Mouse (Mus musculus) hindbrain, postnatal 0 days (tissue): ENCODE results near the gene Jmjd6. TPM values are rescaled to one million over a fixed set of nuclear protein-coding genes. Genes with fewer than 3 reads are reported as not detected.

Source experiments
- ATAC-seq: fragments of 200-750 bp; cut with Nextera tagmentation; 2 replicates; pipeline ENCODE4 v1.8.0; 2017; ENCODE audit warnings: mild to moderate bottlenecking, moderate TSS enrichment, moderate library complexity
- DNase-seq: peaks from one replicate; pipeline ENCODE4 v3.0.0-alpha.2; 2015; ENCODE audit warnings: low spot score
- H3K27ac ChIP-seq: fragments of 300-500 bp; sonication (generic); 2 replicates; pipeline ENCODE4 v1.5.1; 2014; ENCODE audit warnings: mild to moderate bottlenecking
- H3K27me3 ChIP-seq: fragments of 300-500 bp; sonication (generic); 2 replicates; pipeline ENCODE4 v1.6.1; 2014; ENCODE audit warnings: low read length, mixed read lengths; ENCODE audit not compliant: insufficient read depth
- H3K36me3 ChIP-seq: fragments of 300-500 bp; sonication (generic); 2 replicates; pipeline ENCODE4 v1.6.1; 2014; ENCODE audit warnings: low read length, mixed read lengths; ENCODE audit not compliant: insufficient read depth
- H3K4me1 ChIP-seq: fragments of 300-500 bp; sonication (generic); 2 replicates; pipeline ENCODE4 v1.6.1; 2014; ENCODE audit warnings: antibody characterized with exemption, low read length, mixed read lengths; ENCODE audit not compliant: insufficient read depth
- H3K4me2 ChIP-seq: fragments of 300-500 bp; sonication (generic); 2 replicates; pipeline ENCODE4 v1.6.1; 2014; ENCODE audit warnings: low read depth, mild to moderate bottlenecking, low read length, moderate library complexity, mixed read lengths
- H3K4me3 ChIP-seq: fragments of 300-500 bp; sonication (generic); 2 replicates; pipeline ENCODE4 v1.5.1; 2014; ENCODE audit warnings: low read length
- H3K9ac ChIP-seq: fragments of 300-500 bp; sonication (generic); replicated peaks from 2 replicates; pipeline ENCODE4 v1.6.1; 2014; ENCODE audit warnings: mild to moderate bottlenecking, low read length, moderate library complexity, mixed read lengths
- H3K9me3 ChIP-seq: fragments of 300-500 bp; sonication (generic); 2 replicates; pipeline ENCODE4 v1.6.1; 2016; ENCODE audit warnings: low read length, mixed read lengths
- CTCF ChIP-seq: IDR thresholded peaks from 2 replicates; pipeline ENCODE4 v1.5.1; 2016; ENCODE audit warnings: antibody characterized with exemption, control low read depth, low read depth
- WGBS: fragments of 180-500 bp; shearing (Covaris S2); extraction: QIAGEN DNeasy Blood & Tissue Kit; methylation state at CpG from one replicate; pipeline ENCODE4 v1.1.7; 2014; 5-methylcytosine and 5-hydroxymethylcytosine counted together
- polyA plus RNA-seq: library from polyadenylated mRNA; unstranded; fragments of >200 nt; fragmentation: Nextera tagmentation; extraction: Ambion mirVana; gene quantifications from 2 replicates; pipeline ENCODE4 v1.2.1, GENCODE M21; 2015
- total RNA-seq: library from RNA; depleted of rRNA; stranded (reverse); fragments of >200 nt; gene quantifications from 2 replicates; pipeline ENCODE4 v1.2.3, GENCODE M21; 2014

Jmjd6 gene
- total and polyA plus RNA-seq, 2 experiments from 2014 or later = 37.5 to 48.6 TPM

DNA sequence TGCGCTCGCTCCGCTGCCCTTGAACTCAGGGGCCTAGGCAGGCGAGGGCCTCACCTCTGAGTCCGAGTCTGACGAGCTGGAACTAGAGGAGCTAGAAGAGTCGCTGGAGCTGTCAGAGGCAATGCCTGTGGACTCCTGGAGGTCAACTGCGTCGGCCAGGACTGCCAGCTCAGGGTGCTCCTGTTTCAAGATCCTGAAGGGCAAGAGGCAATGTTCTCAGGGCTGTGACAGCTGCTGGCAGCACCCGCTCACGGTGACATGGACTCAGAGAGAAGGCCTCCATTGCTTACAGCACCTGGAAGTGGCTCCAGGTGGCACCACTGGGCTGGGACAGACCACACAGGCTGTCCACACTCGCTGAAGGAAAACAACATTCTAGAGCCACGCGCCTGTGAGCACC is 4.3 kb downstream of the Jmjd6 start:
- H3K27me3 ChIP-seq = no peaks in the 10 kb centered on the region
- WGBS = 89% methylated on average over 14 of the region's 14 CpGs
- H3K4me3 ChIP-seq = no peak overlapping the region
- no peak overlapping the region for H3K27ac ChIP-seq
- H3K36me3 ChIP-seq = peaks cover 61% of the 10 kb centered on the region
- H3K9me3 ChIP-seq = no peaks in the 10 kb centered on the region
- DNase-seq = no peak
- no peak overlapping the region for H3K9ac ChIP-seq
- H3K4me2 ChIP-seq = no peak overlapping the region
- no peak for ATAC-seq
- peaks cover 8% of the 10 kb centered on the region for H3K4me1 ChIP-seq
- TF ChIP-seq CTCF = no peak

DNA sequence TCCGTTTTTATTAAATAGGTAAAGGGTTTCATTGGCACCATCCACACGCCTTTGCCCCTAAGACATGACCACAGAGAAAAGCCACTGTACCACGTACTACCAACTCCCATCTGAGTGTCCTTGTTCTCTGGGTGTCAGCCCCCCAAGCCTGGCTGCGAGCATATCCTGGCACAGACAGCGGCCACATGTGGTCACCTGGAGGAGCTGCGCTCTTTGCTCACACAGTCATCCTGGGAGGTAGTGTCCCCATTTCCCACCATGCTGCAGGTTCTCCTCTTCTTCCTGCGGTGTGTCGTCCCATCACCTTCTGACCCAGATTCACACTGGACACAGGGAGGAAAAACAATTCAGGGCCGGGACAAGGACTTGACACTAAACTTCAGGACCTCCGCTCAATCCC is 5.8 kb downstream of the Jmjd6 start:
- DNase-seq = no peak
- peak; percentile 29; the same call in 1 of the 2 replicates for TF ChIP-seq CTCF
- ATAC-seq = no peak
- H3K4me3 ChIP-seq = no peak overlapping the region
- no peaks in the 10 kb centered on the region for H3K9me3 ChIP-seq
- H3K4me1 ChIP-seq = peaks cover 10% of the 10 kb centered on the region
- H3K36me3 ChIP-seq = peaks cover 69% of the 10 kb centered on the region
- no peak overlapping the region for H3K9ac ChIP-seq
- no peak overlapping the region for H3K4me2 ChIP-seq
- WGBS = 91% methylated on average over 10 of the region's 10 CpGs
- H3K27ac ChIP-seq = no peak overlapping the region
- H3K27me3 ChIP-seq = no peaks in the 10 kb centered on the region

DNA sequence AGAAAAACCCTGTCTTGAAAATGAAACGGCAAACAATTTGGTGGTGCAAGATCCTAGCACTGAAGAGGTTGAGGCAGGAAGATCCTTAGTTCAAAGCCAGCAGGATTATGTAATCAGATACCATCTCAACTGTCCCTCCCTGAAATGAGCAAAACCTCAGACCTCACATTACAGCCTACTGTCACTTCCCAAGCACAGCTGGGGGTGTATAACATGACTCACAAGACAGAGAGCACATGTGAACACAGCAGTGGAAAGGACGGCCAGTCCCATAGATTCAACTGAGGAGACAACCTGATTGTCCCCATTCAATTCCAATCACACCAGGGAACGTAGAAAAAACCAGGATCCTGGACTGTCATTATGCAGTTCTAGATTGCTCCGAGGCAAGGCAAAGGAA is 7.0 kb downstream of the Jmjd6 start:
- peaks cover 69% of the 10 kb centered on the region for H3K36me3 ChIP-seq
- TF ChIP-seq CTCF = no peak

DNA sequence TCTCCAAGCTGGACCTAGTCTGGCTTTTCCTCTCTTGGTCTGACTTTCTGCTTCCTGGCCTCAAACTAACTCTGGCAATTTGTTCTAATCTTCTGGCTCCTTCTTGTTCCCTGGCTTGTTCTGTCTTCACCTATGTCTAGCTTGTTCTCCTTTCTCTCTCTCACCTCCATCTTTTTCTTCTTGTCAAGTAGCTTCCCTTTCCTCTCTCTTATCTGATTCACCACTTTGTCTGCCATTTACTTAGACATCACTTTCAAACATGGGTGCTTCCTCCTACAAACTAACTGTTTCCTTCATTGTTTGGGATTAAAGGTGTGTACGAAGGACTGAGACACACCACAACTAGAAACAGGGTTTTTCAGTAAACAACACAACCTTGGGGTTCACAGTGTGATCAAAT is 8.3 kb downstream of the Jmjd6 start:
- Histone ChIP-seq H3K4me2 (no peak overlapping the region), H3K4me3 (no peak overlapping the region), H3K4me1 (peaks cover 6% of the 10 kb centered on the region; the same call in 1 of the 2 replicates), H3K27me3 (no peaks in the 10 kb centered on the region), H3K9me3 (no peaks in the 10 kb centered on the region), H3K9ac (no peak overlapping the region), H3K36me3 (peaks cover 63% of the 10 kb centered on the region), H3K27ac (no peak overlapping the region)
- WGBS = 98% methylated on average over 1 of the region's 1 CpGs
- ATAC-seq (no peak), DNase-seq (no peak)
- TF ChIP-seq CTCF = no peak

More for the DNA sequence above, 7.0 kb downstream of the Jmjd6 start:
- Histone ChIP-seq H3K9ac (no peak overlapping the region), H3K4me1 (peaks cover 8% of the 10 kb centered on the region), H3K27ac (no peak overlapping the region), H3K27me3 (no peaks in the 10 kb centered on the region), H3K4me3 (no peak overlapping the region), H3K4me2 (no peak overlapping the region), H3K9me3 (no peaks in the 10 kb centered on the region)
- DNase-seq = no peak
- ATAC-seq = no peak
- 93% methylated on average over 4 of the region's 4 CpGs for WGBS

DNA sequence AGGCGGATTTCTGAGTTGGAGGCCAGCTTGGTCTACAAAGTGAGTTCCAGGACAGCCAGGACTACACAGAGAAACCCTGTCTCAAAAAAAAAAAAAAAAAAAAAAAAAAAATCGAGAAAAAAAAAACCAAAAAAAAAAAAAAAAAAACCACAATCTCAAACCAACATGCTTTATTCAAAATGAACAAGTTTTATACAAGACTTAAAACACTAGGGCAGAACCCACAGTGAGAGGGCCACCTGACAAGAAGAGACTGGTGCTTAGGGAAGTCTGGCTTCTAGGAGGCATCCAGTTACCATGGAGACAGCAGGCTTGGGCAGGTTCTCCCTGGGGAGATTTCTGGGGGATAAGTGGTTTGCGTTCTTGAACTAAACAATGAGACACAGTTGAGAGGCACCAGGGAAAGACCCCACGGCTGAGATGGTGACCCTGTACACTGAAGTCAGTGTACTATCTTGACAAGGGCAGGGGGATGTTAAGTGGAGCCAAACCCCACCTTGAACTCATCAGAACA is 11.0 kb downstream of the Jmjd6 start:
- Histone ChIP-seq H3K9me3 (no peaks in the 10 kb centered on the region), H3K4me1 (peaks cover 11% of the 10 kb centered on the region), H3K27ac (no peak overlapping the region), H3K27me3 (no peaks in the 10 kb centered on the region), H3K4me2 (no peak overlapping the region), H3K36me3 (peaks cover 37% of the 10 kb centered on the region), H3K4me3 (no peak overlapping the region), H3K9ac (no peak overlapping the region)
- no peak for DNase-seq
- ATAC-seq = no peak
- 35% methylated on average over 3 of the region's 4 CpGs for WGBS
- no peak for TF ChIP-seq CTCF

DNA sequence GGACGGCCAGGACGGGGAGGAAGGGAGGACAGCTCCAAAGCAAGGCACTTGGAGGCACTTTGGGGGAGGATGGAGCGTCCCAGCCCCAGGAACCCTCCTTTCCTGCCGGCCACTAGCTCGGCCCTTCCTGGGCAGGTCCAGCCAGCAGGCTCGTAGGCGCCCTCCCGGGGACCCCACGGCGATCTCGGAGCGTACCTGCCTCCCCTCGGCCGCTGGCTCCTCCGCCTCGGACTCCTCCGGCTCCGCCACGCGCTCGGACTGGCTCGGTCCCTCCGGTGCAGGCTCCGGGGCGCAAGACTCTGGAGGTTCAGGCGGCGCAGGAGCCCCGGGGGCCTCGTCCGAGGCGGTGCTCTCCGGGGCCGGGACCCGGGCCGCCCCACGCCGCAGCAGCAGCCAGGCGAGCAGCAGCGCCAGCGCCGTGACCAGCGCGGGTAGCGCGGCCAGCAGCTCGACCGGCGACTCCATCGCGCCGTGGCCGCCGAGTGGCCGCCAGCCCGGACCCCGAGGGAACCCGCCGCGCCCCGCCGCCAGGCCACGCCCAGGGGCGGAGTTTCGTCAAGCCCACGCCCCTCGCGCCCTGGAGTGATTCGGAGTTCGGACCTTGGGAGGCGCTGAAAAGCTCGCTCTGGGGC is 15.6 kb downstream of the Jmjd6 start, which contains the start of gene Mxra7:
Gene Mxra7, minus strand, starts transcription at position 513 of the 632 bp plus-strand sequence.
- DNase-seq (peak; percentile 82), ATAC-seq (peak; percentile 59)
- H3K27ac ChIP-seq = peak within 1 kb of the TSS; percentile 76
- no peak for TF ChIP-seq CTCF
- no peaks in the 10 kb centered on the region for H3K27me3 ChIP-seq
- peak within 1 kb of the TSS; percentile 68 for H3K4me3 ChIP-seq
- 1% methylated on average over 50 of the region's 71 CpGs for WGBS
- no peaks in the 10 kb centered on the region for H3K9me3 ChIP-seq
- no peaks in the 10 kb centered on the region for H3K36me3 ChIP-seq
- H3K4me1 ChIP-seq = peaks cover 18% of the 10 kb centered on the region
- H3K9ac ChIP-seq = peak within 1 kb of the TSS; percentile 69
- peak within 1 kb of the TSS; percentile 80 for H3K4me2 ChIP-seq
